ENCODE assay signal across 9 mouse cellular contexts in genomic region chr4:131968873-131969272, GRCm38 (mm10). TPM values are rescaled to one million over a fixed set of nuclear protein-coding genes. Genes with fewer than 3 reads are reported as not detected.
A peak's percentile ranks its signal among the peaks of the same experiment; 100 is the strongest.
DNase-seq lines count a peak whose midpoint lies in the region; ATAC-seq and TF ChIP-seq lines count a peak whose summit lies in the region.
"Had no signal": no experiment of that assay in that cellular context is flagged by ENCODE, and none has a peak within 500 bp of the region (broad histone marks: within the 10 kb centered on the region; RNA-seq: fewer than 3 reads in every experiment).

No protein-coding gene starts in this region.

- 71% methylated on average over 2 of the region's 2 CpGs for WGBS in kidney, adult 2 months

- ATAC-seq in inflammation-experienced regulatory T-cells, adult 6 months = no peak

- H3K27ac ChIP-seq in kidney, adult 2 months (ENCODE audit: insufficient read depth, low read depth, low read length) = no peak overlapping the region
- no peak overlapping the region for H3K27ac ChIP-seq in embryonic fibroblast, embryonic 13.5 days (ENCODE audit: insufficient read depth, low read length)
- H3K27ac ChIP-seq: limb, embryonic 12.5 days had no signal

- no peaks in the 10 kb centered on the region for H3K4me1 ChIP-seq in kidney, adult 2 months (ENCODE audit: control insufficient read depth, insufficient read depth, low read length)
- H3K4me1 ChIP-seq in embryonic fibroblast, embryonic 13.5 days (ENCODE audit: control insufficient read depth, insufficient read depth, low read length) = no peaks in the 10 kb centered on the region
- H3K4me1 ChIP-seq: limb, embryonic 12.5 days had no signal

- peak; percentile 24 for DNase-seq in kidney, adult 2 months
- no peak for DNase-seq in kidney, adult 11 months
- DNase-seq in urinary bladder, postnatal 14 days (ENCODE audit: low spot score) = peak; percentile 25
- no peak for DNase-seq in urinary bladder, adult 18-20 months (ENCODE audit: low spot score in 2 of 2)
- DNase-seq in thymus, postnatal 10 days (ENCODE audit: low spot score in 2 of 2) = no peak
- DNase-seq: cerebellum, adult 2 months had no signal

- peaks cover 6% of the 10 kb centered on the region for H3K36me3 ChIP-seq in kidney, adult 2 months (ENCODE audit: control insufficient read depth, insufficient read depth, low read length)

- no peak for TF ChIP-seq POLR2A in kidney, adult 2 months (IDR thresholded peaks at IDR 0.05; ENCODE audit: low read depth, low read length)
- TF ChIP-seq POLR2A in embryonic fibroblast, embryonic 13.5 days (IDR thresholded peaks at IDR 0.05; ENCODE audit: low read depth, low read length) = no peak

- TF ChIP-seq CTCF in kidney, adult 2 months (conservative IDR thresholded peaks at IDR 0.05; ENCODE audit: insufficient read depth, insufficient read length, low read depth, low read length) = peak; percentile 44; the same call in 1 of the 2 replicates
- peak; percentile 30; the same call in 1 of the 2 replicates for TF ChIP-seq CTCF in embryonic fibroblast, embryonic 13.5 days (IDR thresholded peaks at IDR 0.05; ENCODE audit: borderline replicate concordance, insufficient read depth, low read length)

- H3K27me3 ChIP-seq in kidney, adult 2 months (replicated peaks; ENCODE audit: control insufficient read depth, insufficient read depth, low read length) = no peaks in the 10 kb centered on the region
- H3K27me3 ChIP-seq: limb, embryonic 12.5 days had no signal

- H3K4me3 ChIP-seq in kidney, adult 2 months (ENCODE audit: insufficient read depth, low read depth, low read length) = no peak overlapping the region
- H3K4me3 ChIP-seq in embryonic fibroblast, embryonic 13.5 days (ENCODE audit: insufficient read depth, low read length) = no peak overlapping the region
- H3K4me3 ChIP-seq: limb, embryonic 12.5 days had no signal

RNA-seq across cellular contexts. Expression of gene Tmem200b, which starts 47.3 kb away (rescaled TPM):
- polyA plus RNA-seq in kidney, adult 2 months (2012; rRNA removed) = 11.3 and 17.0 TPM in 2 replicates
- 4.4 and 8.0 TPM in 2 replicates for polyA plus RNA-seq in embryonic fibroblast, embryonic 13.5 days (2011; ENCODE audit: insufficient read length, low read depth, missing spikeins)
- polyA plus RNA-seq in inflammation-experienced regulatory T-cells, adult 6 months (2017; shearing (Covaris generic)) = not detected

Comparison
In these comparisons a context has a peak if more than half of its experiments do, and no peak if none do; other contexts are left out.
1. DNase-seq: peak in kidney, adult 2 months (single experiment) and urinary bladder, postnatal 14 days (single experiment); none in kidney, adult 11 months (single experiment), urinary bladder, adult 18-20 months (0 of 2) and thymus, postnatal 10 days (0 of 2).